Mouse (Mus musculus) kidney, adult 18-20 months (tissue): ENCODE data around the gene Rnf4.

Experiments
- DNase-seq: peaks from one replicate; pipeline ENCODE4 v3.0.0; 2021

Gene Rnf4

GRCm38 (mm10) chr5:34336097-34336774 lies at the start of gene Rnf4:
Gene Rnf4, plus strand, starts transcription at chr5:34336289.
- peak; percentile 99 for DNase-seq

- no peak for DNase-seq
Measured at GRCm38 (mm10) chr5:34286516-34286915, 49.6 kb upstream of the Rnf4 start.

DNA sequence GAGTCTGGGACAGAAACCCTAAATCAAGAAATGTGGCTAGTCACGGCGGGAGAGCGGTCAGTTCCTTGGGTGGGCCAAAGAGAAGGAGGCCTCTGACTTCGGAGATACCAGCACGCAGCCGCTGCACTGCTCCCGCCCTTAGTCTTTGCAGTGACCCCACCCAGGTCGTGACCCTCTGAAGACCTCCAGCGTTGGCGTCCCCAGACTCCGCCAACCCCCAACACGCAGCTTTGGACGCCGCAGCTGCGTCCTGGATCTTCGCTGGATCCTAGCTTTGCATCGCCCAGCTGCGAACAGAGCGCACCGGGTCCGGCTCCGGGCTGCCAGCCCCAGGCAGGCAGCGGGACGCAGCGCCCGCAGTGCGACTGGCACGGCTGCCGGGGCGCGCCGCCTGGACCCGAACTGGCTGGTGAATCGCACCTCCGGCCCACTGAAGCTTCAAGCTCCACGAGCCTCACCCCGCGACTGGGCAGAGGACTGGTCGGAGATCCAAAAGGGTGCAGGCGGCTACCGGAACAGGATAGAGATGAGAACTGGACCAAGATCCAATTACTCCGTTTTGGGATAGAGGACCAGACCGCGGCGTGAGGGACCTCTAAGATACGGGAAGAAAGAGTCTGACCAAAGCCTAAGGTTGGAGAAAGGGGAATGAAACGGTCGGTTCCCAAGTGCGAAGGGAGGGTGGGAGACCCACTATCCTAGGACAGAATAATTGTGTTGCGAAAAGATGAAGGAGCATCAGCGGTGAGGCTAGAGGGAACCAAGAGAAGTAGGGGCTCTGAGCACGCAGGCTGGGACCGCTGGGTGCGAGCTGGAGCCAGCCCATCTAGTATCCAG lies 48.9 kb upstream of the Rnf4 start:
- no peak for DNase-seq

DNA sequence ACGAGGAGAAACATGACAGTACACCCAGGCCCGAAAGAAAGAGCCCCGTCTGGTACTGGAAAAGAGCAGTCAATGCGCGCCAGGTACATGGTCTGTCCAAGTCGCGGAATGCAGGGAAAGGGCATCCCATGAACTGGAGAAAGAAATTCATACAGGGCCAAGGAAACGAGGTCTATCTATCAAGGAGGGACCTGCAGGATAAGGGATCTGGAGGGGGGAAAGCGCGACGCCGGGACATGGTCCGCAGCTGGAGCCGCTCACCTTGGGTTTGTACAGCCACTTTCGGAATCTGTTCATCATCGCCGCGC lies 48.3 kb upstream of the Rnf4 start:
- no peak for DNase-seq

- peak; percentile 56 for DNase-seq
Measured at GRCm38 (mm10) chr5:34288154-34288716, 47.9 kb upstream of the Rnf4 start, which contains the start of the genes Zfyve28 and Cfap99. Gene Zfyve28, minus strand, starts transcription at chr5:34288449. Gene Cfap99, plus strand, starts transcription at chr5:34288600.

DNA sequence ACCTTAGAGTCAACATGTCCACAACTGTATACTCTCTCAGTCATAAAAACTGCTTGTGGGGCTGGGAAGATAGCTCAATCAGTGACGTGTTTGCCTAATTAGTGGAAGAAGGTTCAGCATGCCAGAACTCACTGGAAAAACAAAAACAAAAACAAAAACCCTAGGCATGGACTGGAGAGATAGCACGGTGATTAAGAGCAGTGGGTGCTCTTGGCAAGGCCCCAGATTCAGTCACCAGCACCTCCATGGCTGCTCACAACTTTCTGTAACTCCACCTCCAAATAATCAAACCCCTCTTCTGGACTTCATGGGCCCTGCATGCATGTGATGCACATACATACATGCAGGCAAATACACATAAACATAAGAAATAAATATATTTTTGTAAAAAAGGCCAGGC lies 46.8 kb upstream of the Rnf4 start:
- DNase-seq: no peak

GRCm38 (mm10) chr5:34293363-34293762 lies 42.7 kb upstream of the Rnf4 start:
- DNase-seq: no peak

DNA sequence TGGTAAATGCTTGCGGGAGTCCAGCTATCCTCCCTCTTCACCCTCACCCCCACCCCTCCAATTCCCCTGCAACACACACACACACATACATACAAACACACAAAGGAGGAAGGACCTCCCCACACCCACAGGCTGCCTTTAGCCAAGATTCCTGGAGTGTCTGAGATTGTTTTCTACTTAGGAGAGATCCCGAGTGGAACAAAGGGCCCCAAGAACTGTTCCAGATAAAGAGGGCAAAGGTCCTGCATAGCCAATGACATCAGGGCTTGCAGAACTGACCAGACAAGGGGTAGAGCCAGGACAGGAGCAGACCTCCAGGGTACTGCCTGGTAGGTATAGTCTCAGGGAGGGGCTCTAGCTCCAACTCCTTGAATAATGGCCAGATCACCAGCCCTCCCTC lies 41.4 kb upstream of the Rnf4 start:
- DNase-seq: peak; percentile 14

DNA sequence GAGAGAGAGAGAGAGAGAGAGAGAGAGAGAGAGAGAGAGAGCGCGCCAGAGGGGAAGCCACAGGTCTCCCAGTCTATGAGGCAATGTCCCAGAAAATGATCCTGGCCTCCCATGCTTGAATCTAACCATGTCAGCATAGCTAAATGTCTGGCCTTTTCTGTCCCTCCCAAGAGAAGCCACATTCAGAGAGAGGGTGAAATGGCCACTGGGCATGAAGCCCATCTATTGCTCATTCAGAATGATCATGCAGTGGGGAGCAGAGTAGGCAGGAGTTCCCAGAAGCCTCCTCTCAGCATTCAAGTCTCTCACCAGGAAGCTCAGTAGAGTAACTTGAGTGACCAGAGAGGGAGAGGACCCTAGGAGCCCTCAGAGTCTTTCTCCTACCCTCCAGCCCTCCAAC lies 40.9 kb upstream of the Rnf4 start:
- DNase-seq: no peak

- DNase-seq: no peak
Measured at GRCm38 (mm10) chr5:34298061-34298460, 38.0 kb upstream of the Rnf4 start.

DNA sequence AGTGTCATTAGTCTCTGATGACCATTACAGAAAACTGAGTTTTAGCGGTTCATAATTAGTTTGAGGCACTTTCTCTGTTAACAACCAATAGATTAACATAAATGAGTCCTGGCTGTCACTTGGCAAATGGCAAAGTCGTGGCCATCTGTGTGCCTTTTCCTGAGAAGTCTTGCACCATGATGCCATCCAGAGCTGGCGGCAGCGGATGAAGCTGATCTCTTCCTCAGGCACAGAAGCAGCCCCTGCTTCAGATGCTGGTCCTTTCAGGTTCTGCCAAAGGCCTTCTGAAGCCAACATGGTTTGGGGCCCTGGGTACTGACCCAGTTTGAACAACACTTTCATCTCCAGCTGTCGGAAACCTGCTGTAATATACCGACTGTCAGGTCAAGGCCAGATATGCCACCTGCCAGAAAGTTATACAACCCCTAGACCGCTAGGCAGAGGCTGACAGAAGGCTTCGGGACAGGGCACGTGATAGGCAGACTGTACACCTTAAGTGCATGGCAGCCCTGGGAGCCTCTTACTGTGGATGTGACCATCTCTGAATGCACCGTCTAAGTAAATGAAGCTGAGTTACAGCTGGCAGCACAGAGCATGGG lies 37.1 kb upstream of the Rnf4 start:
- no peak for DNase-seq

DNA sequence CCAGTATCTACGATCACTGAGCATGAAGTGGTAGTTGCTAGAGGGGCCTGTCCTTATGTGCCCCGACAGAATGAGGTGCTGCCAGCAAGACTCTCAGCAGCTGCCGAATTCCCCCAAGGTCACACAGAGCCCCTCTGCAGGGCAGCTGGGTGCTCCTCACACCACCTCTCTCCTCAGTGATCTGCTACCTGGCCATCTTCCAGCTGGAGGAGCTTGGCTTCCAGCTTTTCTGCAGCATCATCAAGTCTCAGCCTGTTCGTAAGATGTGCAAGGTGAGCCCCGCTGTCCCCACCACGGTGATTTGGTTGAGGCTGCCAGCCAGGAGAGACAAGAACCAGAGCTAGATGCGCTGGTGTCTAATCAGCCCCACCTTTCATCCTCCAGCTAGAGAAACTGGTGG lies 33.7 kb upstream of the Rnf4 start:
- no peak for DNase-seq

DNA sequence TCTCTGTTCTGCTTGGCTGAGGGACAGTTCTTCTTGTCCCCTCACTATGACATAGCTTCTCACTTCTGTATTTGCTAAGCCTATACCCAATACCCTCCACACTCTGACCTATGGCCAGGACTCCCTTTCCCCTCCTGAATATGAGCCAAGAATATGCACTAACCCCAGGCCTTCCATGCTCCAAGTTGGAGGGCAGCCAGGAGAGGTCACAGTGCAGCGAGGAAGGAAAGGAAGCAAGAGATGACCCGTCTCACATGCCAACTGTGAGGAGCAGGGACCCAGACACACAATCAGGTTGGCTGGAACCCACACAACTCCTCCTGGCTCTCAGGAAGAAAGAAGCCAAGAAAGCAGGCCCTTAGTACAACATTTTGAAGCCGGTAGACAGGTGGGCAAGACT lies 27.1 kb upstream of the Rnf4 start:
- no peak for DNase-seq

DNA sequence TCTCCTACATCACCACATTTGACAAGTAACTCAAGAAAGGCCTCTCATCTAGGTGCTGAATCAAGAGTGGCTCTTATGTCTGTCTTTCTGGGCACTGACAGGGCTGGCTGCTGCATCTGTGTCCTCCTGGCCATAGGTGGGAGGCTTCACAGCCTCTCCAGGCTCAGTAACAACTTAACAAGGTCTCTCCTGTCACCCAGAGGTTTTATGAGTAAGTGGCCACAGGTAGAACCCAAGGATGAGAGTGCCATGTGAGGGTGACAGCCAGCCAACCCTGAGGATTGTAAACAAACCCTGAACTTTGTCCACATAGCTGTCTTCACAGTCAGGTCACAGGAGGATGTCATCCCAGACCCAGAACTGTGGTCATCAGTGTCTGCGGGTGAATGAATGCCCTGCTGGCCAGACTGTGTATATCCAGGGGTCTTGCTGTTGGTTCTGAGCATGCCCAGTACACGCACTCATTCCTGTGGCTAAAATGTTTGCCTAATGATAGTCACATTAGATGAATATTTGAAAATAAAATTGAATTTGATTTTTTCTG lies 16.5 kb upstream of the Rnf4 start:
- DNase-seq: no peak

- no peak for DNase-seq
Measured at GRCm38 (mm10) chr5:34321236-34321635, 14.9 kb upstream of the Rnf4 start.

- DNase-seq: no peak
Measured at GRCm38 (mm10) chr5:34325286-34325685, 10.8 kb upstream of the Rnf4 start.

- no peak for DNase-seq
Measured at GRCm38 (mm10) chr5:34326249-34326691, 9.8 kb upstream of the Rnf4 start.

- DNase-seq: no peak
Measured at GRCm38 (mm10) chr5:34326875-34327576, 9.1 kb upstream of the Rnf4 start.

DNA sequence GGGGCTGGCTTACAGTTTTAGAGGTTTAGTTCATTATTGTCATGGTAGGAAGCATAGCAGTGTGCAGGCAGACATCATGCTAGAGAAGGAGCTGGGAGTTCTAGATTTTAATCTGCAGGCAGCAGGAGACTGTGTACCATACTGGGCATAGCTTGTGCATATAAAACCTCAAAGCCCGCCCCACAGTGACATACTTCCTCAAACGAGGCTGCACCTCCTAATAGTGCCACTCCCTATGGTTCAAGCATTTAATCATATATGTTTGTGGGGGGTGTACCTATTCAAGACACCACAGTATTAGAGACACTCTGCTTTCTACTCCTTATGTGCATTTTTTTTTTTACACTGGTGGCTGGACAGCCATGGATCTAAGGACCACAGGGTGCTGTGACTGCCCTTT lies 6.0 kb upstream of the Rnf4 start:
- no peak for DNase-seq

GRCm38 (mm10) chr5:34334081-34334480 lies 2.0 kb upstream of the Rnf4 start:
- no peak for DNase-seq

GRCm38 (mm10) chr5:34335539-34336096 lies 471 bp upstream of the Rnf4 start:
- no peak for DNase-seq

GRCm38 (mm10) chr5:34336775-34337450 lies 824 bp downstream of the Rnf4 start:
- DNase-seq: peak; percentile 54
